Mouse (Mus musculus) right cerebral cortex, postnatal 25 days (tissue): ENCODE results near the gene Ly6g.
"Not testable (repeated sequence)": the region's sequence is repeated elsewhere in the genome, so short reads cannot be mapped to it uniquely, and the experiment has no call there.

Experiments used
- DNase-seq: peaks from one replicate; pipeline ENCODE4 v3.0.0; 2022

Gene Ly6g

DNA sequence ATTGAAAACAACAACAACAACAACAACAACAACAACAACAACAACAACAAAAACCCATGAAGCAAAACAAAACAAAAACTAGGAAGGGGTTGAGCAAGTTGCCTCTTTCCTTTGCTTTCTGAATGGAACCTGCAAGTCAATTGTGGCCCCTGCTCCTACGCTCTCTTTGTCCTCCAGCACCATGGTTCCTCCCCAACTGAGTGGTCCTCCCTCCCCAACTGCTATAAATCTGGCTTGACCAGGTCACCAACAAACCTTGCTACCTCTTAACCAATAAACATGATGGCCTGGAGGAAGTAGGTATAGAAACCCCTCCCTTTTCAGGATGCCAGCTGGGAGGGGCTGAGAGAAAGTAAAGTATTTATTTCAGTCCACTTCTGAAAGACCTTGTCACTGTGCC is at the start of gene Ly6g:
Gene Ly6g (plus strand): TSS at position 301 of the 400 bp plus-strand sequence.
- DNase-seq, result no peak

DNA sequence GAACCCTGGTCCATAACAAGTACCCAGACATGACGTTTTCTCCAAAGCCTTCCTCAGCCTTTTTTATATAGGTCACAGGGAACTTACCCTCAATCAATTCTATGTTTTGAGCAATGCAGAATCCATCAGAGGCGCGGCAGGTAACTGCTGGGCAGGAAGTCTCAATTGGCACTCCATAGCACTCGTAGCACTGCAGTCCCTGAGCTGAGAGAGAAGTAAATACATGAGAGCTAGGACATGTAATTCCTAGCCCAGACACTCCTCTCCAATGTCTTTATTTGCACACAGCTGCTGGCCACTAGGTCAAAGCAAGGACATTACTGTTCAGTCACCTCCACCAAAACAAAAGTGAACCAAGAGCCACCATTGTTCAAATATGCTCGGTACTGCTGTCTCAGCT is 44.6 kb upstream of the Ly6g start:
- not testable (repeated sequence) for DNase-seq

DNA sequence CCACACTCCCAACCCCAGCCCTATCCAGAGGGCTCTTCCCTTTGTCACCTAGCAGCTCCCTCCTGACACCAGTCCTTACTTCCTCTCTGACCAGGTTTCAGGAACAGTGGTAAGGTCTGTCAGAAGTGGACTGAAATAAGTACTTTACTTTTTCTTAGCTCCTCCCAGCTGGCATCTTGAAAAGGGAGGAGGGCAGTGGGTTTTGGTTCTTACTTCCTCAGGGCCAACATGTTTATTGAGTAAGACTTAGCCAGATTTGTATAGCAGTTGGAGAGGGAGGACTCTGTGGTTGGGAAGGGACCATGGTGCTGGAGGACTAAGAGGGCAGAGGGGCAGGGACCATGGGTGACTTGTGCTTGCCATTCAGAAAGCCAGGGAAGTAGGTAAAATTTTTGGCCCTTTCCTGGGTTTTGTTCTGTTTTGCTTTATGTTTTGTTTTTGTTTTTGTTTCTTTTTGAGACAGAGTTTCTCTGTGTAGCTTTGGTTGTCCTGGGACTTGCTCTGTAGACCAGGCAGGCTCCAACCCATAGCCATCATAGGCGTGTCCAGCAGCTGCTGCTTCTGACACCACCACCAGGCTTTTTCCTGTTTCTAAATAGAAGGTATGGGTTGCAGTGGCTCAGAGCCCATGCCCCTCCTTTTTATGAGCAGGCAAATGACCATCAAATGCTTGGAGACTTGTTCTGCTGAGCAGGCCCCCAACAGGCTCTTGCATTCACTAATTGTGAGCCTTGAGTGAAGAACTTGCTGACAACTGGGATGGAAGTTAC is 43.0 kb upstream of the Ly6g start, which contains the start of gene Ly6c2:
Gene Ly6c2 (minus strand): TSS at position 110 of the 770 bp plus-strand sequence.
- not testable (repeated sequence) for DNase-seq

DNA sequence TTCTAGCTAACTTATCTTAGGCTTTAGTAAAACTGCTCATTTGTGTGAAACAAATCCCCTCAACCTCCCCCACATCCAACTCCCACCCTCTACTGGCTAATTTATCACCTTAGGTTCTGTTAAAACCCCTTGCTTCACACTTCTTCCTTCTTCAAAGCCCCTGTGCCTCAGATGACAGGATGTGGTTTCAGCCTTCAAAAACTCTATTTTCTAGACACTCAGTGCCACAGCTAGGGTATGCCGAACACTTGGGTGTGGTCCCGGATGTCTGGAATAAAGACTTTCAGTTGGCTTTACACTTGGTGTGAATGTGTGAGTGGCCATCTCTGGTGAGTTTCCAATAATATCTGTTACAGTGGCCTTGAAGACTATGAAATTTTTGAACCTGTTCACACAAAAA is 38.5 kb upstream of the Ly6g start:
- DNase-seq, result no peak

DNA sequence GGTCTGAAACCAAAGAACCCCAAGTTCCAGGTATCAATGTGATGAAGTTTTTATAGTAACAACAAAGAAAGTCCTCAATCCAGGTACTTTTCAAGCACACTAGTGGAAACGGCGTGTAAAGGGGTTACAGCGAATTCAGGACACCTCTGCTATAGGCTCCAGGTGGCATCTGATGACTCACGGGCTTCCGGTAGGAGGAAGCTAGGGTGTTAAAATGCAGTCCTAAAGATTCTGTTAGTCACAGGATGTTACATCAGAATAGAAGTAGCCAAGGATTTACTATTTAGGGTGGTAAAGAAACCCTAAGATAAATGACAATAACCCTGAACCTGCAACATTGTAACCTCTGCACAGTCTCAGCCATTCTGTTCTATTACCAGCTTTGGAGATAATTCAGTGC is 37.6 kb upstream of the Ly6g start:
- DNase-seq, result not testable (repeated sequence)

DNA sequence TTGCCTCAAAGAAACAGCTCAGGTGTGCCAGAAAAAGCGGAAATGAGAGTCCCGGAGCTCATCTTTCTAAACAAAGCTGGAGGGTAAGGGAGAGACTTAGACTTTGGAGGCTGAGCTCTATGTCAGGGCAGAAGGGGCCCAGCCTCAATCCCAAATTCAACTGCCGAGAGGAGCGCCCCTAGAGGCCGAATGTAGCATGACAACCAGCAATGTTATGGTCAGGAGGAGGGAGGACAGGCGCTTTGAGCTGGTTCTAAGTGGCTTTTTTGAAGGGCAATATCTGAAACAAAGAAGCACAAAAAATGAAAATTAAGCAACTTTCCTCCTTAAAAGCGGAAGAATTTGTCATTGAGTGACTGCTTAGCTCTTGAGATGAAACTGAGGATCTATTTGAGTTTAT is 36.3 kb upstream of the Ly6g start:
- DNase-seq, result not testable (repeated sequence)

DNA sequence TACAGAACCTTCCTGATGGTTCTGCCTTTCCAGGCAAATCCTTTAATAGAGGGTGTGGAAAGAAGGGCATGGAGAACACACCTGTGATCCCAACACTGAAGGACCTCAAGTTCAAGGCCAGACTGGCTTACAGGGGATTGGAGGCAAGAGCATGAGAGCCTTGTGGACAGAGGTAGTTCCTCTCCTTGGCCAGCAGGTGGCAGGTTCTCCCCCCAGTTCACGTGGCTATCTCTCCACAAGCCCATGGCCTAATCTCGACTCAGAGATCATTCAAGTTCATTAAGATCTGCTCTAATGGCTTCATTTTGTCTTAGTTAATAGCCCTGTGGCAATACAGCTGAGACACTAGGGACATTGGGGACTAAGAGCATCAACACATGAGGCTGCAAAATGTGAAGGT is 35.0 kb upstream of the Ly6g start:
- no peak for DNase-seq

DNA sequence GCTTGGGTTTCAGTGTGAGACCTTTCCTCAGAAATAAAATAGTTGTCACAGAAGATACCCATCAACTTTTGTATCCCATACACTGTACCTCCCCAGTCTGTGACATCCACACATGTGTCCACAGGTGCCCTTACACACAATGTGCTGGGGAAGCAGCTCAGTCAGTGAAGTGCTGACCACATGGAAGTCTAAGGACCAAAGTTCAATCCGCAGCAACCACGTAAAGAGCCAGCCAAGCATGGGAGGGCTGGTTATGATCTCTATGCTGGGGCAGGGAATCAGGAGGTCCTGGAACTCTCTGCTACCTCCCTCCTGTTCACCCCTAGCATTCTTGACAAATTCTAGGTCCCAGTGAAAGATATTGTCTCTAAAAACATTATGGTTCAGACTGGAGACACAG is 22.7 kb upstream of the Ly6g start:
- DNase-seq, result not testable (repeated sequence)

DNA sequence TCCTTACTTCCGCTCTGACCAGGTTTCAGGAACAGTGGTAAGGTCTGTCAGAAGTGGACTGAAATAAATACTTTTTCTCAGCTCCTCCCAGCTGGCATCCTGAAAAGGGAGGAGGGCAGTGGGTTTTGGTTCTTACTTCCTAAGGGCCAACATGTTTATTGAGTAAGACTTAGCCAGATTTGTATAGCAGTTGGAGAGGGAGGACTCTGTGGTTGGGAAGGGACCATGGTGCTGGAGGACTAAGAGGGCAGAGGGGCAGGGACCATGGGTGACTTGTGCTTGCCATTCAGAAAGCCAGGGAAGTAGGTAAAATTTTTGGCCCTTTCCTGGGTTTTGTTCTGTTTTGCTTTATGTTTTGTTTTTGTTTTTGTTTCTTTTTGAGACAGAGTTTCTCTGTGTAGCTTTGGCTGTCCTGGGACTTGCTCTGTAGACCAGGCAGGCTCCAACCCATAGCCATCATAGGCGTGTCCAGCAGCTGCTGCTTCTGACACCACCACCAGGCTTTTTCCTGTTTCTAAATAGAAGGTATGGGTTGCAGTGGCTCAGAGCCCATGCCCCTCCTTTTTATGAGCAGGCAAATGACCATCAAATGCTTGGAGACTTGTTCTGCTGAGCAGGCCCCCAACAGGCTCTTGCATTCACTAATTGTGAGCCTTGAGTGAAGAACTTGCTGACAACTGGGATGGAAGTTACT is 19.8 kb upstream of the Ly6g start:
- DNase-seq, result not testable (repeated sequence)

DNA sequence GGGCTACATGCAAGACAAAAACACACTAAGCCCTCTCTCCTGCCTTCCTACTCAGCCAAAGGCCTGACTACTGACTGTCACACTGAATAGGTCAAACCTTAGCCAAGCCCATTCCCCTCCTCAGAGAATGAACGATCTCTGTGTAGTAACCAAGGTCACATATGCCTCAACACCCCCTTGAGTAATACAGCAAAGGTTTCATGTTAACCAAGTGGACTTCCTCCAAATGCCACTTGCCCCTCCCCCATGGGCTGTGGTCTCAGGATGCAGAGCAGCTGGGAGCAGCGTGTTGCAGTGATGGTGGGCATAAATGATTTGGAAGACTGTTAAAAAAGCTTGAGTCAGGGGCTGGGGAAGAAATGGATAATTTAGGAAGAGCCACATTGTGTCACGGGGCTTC is 17.3 kb upstream of the Ly6g start:
- not testable (repeated sequence) for DNase-seq

DNA sequence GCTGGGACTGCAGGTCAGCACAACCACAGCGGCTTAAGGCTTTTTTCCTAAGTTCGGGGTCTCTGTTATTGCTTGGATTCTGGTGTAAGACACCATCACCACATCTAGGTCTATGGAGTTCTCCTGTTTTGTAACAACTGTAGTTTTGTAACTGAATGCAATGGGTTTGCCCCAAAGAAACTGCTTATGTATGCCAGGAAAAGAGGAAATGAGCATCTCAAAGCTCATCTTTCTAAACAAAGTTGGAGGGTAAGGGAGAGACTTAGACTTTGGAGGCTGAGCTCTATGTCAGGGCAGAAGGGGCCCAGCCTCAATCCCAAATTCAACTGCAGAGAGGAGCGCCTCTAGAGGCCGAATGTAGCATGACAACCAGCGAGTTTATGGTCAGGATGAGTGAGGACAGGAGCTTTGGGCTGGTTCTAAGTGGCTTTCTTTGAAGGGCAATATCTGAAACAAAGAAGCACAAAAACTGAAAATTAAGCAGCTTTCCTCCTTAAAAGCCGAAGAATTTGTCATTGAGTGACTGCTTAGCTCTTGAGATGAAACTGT is 13.2 kb upstream of the Ly6g start:
- DNase-seq, result not testable (repeated sequence)

DNA sequence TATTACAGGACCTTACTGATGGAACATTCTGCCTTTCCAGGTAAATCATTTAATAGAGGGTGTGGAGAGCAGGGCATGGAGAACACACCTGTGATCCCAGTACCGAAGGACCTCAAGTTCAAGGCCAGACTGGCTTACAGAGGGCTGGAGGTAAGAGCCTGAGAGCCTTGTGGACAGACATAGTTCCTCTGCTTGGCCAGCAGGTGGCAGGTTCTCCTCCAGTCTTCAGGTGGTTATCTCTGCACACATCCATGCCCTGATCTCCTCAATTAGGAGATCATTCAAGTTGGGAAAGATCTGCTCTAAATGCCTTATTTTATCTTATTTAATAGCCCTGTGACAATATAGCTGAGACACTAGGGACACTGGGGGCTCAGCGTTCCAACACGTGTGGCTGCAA is 11.3 kb upstream of the Ly6g start:
- DNase-seq, result no peak

DNA sequence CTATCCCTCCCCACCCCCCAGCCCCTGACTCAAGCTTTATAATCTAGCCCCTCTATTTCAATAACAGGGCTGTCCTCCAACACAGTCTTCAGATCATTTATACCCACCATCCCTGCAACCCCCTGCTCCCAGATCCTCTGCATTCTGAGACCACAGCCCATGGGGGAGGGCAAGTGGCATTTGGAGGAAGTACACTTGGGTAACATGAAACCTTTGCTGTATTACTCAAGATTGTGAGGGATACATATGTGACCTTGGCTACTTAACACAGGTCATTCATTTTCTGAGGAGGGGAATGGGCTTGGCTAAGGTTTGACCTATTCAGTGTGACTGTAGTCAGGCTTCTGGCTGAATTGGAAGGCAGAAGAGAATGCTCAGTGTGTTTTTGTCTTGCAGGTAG is 2.0 kb upstream of the Ly6g start:
- no peak for DNase-seq

DNA sequence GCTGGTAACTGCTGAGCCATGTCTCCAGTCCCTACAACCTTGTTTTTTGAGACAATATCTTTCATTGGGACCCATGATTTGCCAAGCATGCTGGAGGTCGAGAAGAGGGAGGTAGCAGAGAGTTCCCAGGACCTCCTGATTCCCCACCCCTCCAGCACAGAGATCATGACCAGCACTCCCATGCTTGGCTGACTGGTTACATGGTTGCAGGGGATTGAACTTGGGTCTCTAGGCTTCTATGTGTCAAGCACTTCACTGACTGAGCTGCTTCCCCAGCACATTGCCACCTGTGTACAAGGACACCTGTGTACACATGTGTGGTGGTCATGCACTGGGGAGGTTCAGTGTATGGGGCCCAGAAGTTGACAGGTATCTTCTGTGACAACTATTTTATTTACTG is 2.6 kb downstream of the Ly6g start:
- no peak for DNase-seq

DNA sequence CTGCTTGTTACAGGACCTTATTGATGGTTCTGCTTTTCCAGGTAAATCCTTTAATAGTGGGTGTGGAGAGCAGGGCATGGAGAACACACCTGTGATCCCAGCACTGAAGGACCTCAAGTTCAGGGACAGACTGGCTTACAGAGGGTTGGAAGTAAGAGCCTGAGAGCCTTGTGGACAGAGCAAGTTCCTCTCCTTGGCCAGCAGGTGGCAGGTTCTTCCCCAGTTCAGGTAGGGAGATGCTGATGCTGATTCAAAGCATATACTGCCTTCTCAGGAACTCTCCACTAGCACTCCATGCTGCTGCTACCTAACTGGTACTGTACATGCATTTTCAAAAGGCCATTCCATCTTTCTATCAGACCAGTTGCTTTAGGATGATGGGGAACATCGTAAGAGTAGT is 20.5 kb downstream of the Ly6g start:
- DNase-seq, result peak; percentile 21

DNA sequence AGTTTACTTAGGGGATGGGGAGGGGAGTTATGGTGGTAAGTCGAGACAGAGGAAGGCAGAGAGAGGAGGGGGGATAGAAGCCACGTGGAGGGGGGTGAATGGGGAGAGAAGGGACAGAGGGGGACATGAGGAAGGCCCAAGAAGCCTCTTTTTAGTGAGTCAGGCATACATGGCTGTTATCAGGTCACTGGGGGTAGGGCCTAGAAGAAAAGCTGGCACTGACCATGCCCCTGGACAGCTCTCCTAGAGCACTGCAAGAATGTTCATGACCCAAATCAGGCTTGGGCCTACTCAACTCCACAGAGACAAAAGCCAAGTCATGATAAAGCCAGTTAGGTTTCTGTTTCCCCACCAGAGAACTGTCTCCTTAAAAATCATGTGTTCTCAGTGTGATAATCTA is 31.3 kb downstream of the Ly6g start:
- no peak for DNase-seq

DNA sequence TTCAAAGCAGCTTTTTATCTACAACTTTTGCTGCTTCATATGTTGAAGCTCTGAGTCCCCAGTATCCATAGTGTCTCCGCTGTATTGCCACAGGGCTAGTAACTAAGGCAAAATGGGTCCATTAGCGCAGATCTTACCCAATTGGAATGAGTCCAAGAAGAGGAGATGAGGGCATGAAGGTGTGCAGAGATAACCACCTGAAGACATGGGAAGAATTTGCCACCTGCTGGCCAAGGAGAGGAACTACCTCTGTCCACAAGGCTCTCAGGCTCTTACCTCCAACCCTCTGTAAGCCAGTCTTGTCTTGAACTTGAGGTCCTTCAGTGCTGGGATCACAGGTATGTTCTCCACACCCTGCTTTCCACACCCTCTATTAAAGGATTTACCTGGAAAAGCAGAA is 34.1 kb downstream of the Ly6g start:
- DNase-seq, result no peak

DNA sequence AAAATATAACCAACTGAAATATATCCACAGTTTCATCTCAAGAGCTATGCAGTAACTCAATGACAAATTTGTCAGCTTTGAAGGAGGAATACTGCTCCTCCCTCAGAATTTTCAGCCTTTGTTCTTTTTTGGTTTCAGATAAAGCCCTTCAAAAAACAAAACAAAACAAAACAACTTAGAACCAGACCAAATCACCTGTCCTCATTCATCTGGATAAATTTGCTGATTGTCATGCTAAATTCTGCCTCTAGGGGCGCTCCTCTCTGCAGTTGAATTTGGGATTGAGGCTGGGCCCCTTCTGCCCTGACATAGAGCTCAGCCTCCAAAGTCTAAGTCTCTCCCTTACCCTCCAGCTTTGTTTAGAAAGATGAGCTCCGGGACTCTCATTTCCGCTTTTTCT is 35.5 kb downstream of the Ly6g start:
- DNase-seq, result not testable (repeated sequence)
